Mouse (Mus musculus): Measurements from ENCODE around the gene a. TPM values are rescaled to one million over a fixed set of nuclear protein-coding genes. Genes with fewer than 3 reads are reported as not detected.

a gene
- total and polyA plus RNA-seq, 3 experiments: 0.44 TPM; not detected in 2

DNA sequence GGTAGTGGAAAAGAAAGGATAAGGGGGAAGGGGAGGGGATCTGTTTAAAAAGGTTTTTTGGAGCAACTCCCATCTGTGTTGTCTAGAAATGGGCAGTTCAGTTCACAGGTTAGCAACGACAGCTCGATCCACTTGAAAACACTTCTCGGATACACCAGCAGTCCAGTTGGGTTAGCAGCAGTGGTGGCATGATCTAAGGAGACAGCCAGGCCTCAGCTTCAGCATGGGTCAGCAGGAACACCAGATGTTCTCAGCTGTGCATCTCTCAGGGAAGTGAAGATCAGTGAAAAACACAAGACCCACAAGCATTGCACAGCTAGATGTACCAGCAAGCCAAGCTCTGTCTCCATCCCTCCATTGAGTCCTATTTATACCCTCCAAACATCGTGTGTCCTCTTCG, 295.1 kb downstream of the a start:
- ATAC-seq (ENCODE audit: extremely low read depth, insufficient number of reproducible peaks, low FRiP score, poor library complexity, severe bottlenecking): no peak
- TF ChIP-seq TAL1 (conservative IDR thresholded peaks at IDR 0.05; ENCODE audit: low read depth, low read length): no peak
- TF ChIP-seq GATA1 (IDR thresholded peaks at IDR 0.05; ENCODE audit: borderline replicate concordance, low read length): no peak
- TF ChIP-seq POLR2AphosphoS5 (IDR thresholded peaks at IDR 0.05; ENCODE audit: insufficient replicate concordance, low read depth, low read length): no peak
- TF ChIP-seq CTCF (IDR thresholded peaks at IDR 0.05; ENCODE audit: low read depth, low read length): no peak
- no peak for TF ChIP-seq GATA2 (IDR thresholded peaks at IDR 0.05; ENCODE audit: borderline replicate concordance, low read depth, low read length)
- no peak for DNase-seq (ENCODE audit: low spot score)
- H3K9me3 ChIP-seq (replicated peaks): no peaks in the 10 kb centered on the region
- 0 out of 2 replicates have a peak, but pooled peaks cover 3% of the 10 kb centered on the region for H3K4me1 ChIP-seq (ENCODE audit: insufficient read depth, low read depth, low read length)
- H3K27me3 ChIP-seq (ENCODE audit: insufficient read depth, low read length): peaks cover 41% of the 10 kb centered on the region
- H3K36me3 ChIP-seq (replicated peaks): no peaks in the 10 kb centered on the region
- no peak overlapping the region for H3K4me3 ChIP-seq (ENCODE audit: low read depth, low read length)

DNA sequence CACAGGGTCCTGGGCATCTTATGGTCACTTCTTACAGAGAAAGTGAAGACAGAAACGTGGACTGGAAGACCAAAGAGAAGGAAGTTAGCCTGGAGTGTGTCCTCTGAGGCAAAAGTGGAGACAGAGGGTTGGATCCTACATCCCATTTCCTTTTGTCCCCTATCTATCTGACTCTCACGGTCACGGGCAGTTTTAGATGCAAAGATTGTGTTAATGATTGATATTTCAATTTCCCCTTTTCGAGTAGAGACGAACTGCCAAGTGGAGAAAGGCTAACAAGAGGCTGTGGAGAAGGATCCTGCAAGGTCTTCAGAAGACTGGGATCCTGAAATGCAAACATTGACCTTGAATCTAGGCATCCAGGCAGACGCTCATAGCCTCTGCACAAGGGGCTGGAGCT, 297.1 kb downstream of the a start:
- no peak for DNase-seq (ENCODE audit: low spot score)
- no peak for ATAC-seq (ENCODE audit: extremely low read depth, insufficient number of reproducible peaks, low FRiP score, poor library complexity, severe bottlenecking)
- H3K4me1 ChIP-seq (ENCODE audit: insufficient read depth, low read depth, low read length): 0 out of 2 replicates have a peak, but pooled peaks cover 3% of the 10 kb centered on the region
- H3K4me3 ChIP-seq (ENCODE audit: low read depth, low read length): no peak overlapping the region
- peaks cover 29% of the 10 kb centered on the region for H3K27me3 ChIP-seq (ENCODE audit: insufficient read depth, low read length)
- no peaks in the 10 kb centered on the region for H3K36me3 ChIP-seq (replicated peaks)
- H3K9me3 ChIP-seq (replicated peaks): no peaks in the 10 kb centered on the region
- TF ChIP-seq GATA2 (IDR thresholded peaks at IDR 0.05; ENCODE audit: borderline replicate concordance, low read depth, low read length) (no peak), GATA1 (IDR thresholded peaks at IDR 0.05; ENCODE audit: borderline replicate concordance, low read length) (no peak), TAL1 (conservative IDR thresholded peaks at IDR 0.05; ENCODE audit: low read depth, low read length) (no peak), CTCF (IDR thresholded peaks at IDR 0.05; ENCODE audit: low read depth, low read length) (no peak), POLR2AphosphoS5 (IDR thresholded peaks at IDR 0.05; ENCODE audit: insufficient replicate concordance, low read depth, low read length) (no peak)

DNA sequence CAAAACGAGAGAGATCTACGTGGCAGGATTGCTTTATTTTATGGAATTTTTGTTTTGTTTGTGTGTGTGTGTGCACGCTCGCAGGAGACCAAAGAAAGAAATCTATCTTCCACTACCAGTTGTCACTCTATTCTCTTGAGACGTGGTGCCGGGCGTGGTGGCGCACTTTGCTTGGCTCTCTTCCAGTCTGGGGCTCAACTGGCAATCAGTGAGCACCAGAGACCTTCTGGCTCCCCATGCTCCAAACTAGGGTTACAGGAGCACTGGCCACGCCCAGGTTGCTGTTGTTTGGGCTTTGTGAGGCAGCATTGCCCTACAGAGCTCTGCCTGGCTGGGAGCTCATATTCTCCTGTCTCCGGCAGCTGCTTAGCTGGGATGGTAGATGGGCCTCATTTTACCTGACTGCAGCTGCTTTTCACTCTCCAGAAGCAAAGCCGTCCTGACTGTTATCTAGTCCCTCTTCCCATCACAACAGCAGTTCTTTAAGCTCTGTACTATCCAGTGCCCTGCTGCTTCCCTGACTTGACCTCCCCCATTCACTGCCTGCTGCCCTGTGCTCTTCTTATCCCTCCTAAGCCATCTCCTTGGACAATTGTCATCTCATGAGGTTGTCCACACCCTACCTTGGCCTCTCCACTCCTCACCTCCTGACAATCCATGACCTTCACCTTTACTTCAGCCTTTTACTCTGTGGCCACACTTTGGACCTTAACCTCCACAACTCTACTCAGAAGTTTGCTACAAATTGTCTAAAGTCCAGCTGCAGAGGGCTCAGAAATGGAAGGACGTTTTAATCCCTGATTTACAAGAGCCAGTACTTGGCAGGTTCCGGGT, 299.9 kb downstream of the a start:
- peaks cover 26% of the 10 kb centered on the region for H3K27me3 ChIP-seq (ENCODE audit: insufficient read depth, low read length)
- no peak for ATAC-seq (ENCODE audit: extremely low read depth, insufficient number of reproducible peaks, low FRiP score, poor library complexity, severe bottlenecking)
- no peaks in the 10 kb centered on the region for H3K9me3 ChIP-seq (replicated peaks)
- H3K36me3 ChIP-seq (replicated peaks): no peaks in the 10 kb centered on the region
- DNase-seq (ENCODE audit: low spot score): no peak
- 0 out of 2 replicates have a peak, but pooled peaks cover 3% of the 10 kb centered on the region for H3K4me1 ChIP-seq (ENCODE audit: insufficient read depth, low read depth, low read length)
- H3K4me3 ChIP-seq (ENCODE audit: low read depth, low read length): no peak overlapping the region
- TF ChIP-seq POLR2AphosphoS5 (IDR thresholded peaks at IDR 0.05; ENCODE audit: insufficient replicate concordance, low read depth, low read length): no peak
- no peak for TF ChIP-seq CTCF (IDR thresholded peaks at IDR 0.05; ENCODE audit: low read depth, low read length)

DNA sequence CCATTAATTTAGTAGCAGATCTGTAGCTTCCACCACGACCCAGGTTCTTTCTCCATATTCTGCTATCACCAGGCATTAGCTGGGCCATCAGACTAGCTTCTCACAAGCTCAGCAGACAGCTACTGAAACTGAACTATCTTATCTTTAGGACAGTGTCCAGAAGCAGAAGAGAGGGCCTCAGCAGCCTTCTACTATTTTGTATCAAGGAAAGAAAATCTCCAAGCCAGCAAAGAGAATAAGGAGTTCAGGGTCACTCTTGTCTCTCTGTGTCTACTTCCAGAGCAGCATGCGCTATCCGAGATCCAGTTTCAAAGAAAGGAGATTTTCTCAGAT, 300.5 kb downstream of the a start:
- ATAC-seq (ENCODE audit: extremely low read depth, insufficient number of reproducible peaks, low FRiP score, poor library complexity, severe bottlenecking): no peak
- H3K4me1 ChIP-seq (ENCODE audit: insufficient read depth, low read depth, low read length): 0 out of 2 replicates have a peak, but pooled peaks cover 3% of the 10 kb centered on the region
- peaks cover 21% of the 10 kb centered on the region for H3K27me3 ChIP-seq (ENCODE audit: insufficient read depth, low read length)
- H3K36me3 ChIP-seq (replicated peaks): no peaks in the 10 kb centered on the region
- no peaks in the 10 kb centered on the region for H3K9me3 ChIP-seq (replicated peaks)
- no peak for DNase-seq (ENCODE audit: low spot score)
- no peak overlapping the region for H3K4me3 ChIP-seq (ENCODE audit: low read depth, low read length)
- TF ChIP-seq TAL1 (conservative IDR thresholded peaks at IDR 0.05; ENCODE audit: low read depth, low read length) (no peak), GATA2 (IDR thresholded peaks at IDR 0.05; ENCODE audit: borderline replicate concordance, low read depth, low read length) (no peak), CTCF (IDR thresholded peaks at IDR 0.05; ENCODE audit: low read depth, low read length) (no peak), POLR2AphosphoS5 (IDR thresholded peaks at IDR 0.05; ENCODE audit: insufficient replicate concordance, low read depth, low read length) (no peak), GATA1 (IDR thresholded peaks at IDR 0.05; ENCODE audit: borderline replicate concordance, low read length) (no peak)

DNA sequence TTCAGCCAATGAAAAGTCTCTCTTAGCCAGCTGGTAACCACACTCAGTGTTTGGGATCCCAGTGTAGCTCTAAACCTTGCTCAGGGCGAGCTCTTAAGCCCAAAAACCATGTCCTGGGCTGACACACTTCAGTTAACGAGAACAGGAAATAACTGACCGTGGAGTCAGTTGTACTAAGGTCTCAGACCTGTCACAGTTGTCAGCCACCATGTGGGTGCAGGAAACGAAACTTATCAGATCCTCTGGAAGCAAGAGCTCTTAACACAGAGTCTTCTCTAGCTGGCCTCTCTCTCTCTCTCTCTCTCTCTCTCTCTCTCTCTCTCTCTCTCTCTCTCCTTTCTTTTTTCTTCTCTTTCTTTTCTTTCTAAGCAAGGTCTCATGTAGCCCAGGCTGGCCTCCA, 302.2 kb downstream of the a start:
- TF ChIP-seq GATA1 (IDR thresholded peaks at IDR 0.05; ENCODE audit: borderline replicate concordance, low read length): no peak
- no peak for TF ChIP-seq CTCF (IDR thresholded peaks at IDR 0.05; ENCODE audit: low read depth, low read length)
- no peak for TF ChIP-seq POLR2AphosphoS5 (IDR thresholded peaks at IDR 0.05; ENCODE audit: insufficient replicate concordance, low read depth, low read length)
- no peak for TF ChIP-seq TAL1 (conservative IDR thresholded peaks at IDR 0.05; ENCODE audit: low read depth, low read length)
- no peak for TF ChIP-seq GATA2 (IDR thresholded peaks at IDR 0.05; ENCODE audit: borderline replicate concordance, low read depth, low read length)
- Histone ChIP-seq H3K36me3 (replicated peaks) (no peaks in the 10 kb centered on the region), H3K27me3 (ENCODE audit: insufficient read depth, low read length) (peaks cover 14% of the 10 kb centered on the region; the same call in 1 of the 2 replicates), H3K4me1 (ENCODE audit: insufficient read depth, low read depth, low read length) (0 out of 2 replicates have a peak, but pooled peaks cover 3% of the 10 kb centered on the region), H3K9me3 (replicated peaks) (no peaks in the 10 kb centered on the region), H3K4me3 (ENCODE audit: low read depth, low read length) (no peak overlapping the region)
- DNase-seq (ENCODE audit: low spot score) (no peak), ATAC-seq (ENCODE audit: extremely low read depth, insufficient number of reproducible peaks, low FRiP score, poor library complexity, severe bottlenecking) (no peak)

DNA sequence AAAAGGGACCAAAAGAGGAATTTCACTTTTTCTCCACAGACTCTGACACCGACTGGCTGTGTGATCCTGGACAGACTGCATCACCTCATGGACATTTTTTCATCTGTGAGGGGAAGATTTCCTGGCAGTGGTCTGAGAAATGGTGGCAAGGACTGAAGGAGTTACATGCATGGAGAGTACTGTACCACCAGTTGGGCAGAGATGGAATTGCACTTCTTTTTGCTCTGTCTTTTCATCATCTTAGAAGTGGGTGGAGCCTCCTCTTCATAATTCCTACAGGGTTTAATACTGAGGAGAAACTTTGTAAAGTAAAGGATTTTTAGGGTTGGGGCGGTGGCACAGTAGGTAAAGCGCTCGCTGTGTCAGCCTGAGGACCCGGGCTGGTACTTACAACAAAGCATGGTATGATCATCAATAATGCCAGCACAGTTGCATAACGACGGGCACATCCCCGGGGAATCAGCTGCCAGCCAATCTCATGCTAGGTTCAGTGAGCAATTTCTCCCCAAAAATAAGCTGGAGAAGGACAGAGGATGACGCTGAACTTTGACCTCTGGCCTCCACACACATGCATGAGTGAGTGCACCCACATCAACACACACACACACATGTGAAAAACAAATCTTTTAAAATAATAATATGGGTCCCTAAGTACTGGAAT, 307.6 kb downstream of the a start:
- TF ChIP-seq CTCF (IDR thresholded peaks at IDR 0.05; ENCODE audit: low read depth, low read length): no peak
- peaks cover 5% of the 10 kb centered on the region for H3K27me3 ChIP-seq (ENCODE audit: insufficient read depth, low read length)
- H3K4me1 ChIP-seq (ENCODE audit: insufficient read depth, low read depth, low read length): peaks cover 2% of the 10 kb centered on the region; the same call in 1 of the 2 replicates
- no peak for DNase-seq (ENCODE audit: low spot score)
- H3K9me3 ChIP-seq (replicated peaks): no peaks in the 10 kb centered on the region
- H3K4me3 ChIP-seq (ENCODE audit: low read depth, low read length): no peak overlapping the region
- H3K36me3 ChIP-seq (replicated peaks): no peaks in the 10 kb centered on the region
- ATAC-seq (ENCODE audit: extremely low read depth, insufficient number of reproducible peaks, low FRiP score, poor library complexity, severe bottlenecking): no peak

Data from G1E (cell line).